Mouse (Mus musculus) telencephalon, adult 2 months (tissue): ENCODE results near the gene Stambpl1.

Source experiments
- DNase-seq: peaks from one replicate; pipeline ENCODE4 v3.0.0-alpha.2; 2011; ENCODE audit warnings: low read depth, low spot score

Stambpl1 gene

DNA sequence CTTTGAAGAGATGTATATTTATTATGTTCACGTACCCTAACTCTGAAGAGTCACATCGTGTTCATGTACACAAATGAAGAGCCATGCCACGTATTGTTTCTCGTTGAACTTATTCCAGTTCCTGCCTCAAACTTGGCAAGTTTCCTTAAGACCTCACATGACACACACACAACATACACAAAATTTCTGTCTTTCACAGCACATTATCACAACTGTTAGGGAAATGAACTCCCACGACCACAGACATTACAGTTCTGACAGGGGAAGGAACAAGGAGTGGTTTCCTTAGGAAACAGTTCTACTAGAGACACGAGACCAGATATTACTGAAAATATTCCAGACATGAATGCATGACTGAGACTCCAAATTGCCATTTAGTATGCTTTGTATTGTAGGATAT, 91.6 kb downstream of the Stambpl1 start:
- DNase-seq: no peak

DNA sequence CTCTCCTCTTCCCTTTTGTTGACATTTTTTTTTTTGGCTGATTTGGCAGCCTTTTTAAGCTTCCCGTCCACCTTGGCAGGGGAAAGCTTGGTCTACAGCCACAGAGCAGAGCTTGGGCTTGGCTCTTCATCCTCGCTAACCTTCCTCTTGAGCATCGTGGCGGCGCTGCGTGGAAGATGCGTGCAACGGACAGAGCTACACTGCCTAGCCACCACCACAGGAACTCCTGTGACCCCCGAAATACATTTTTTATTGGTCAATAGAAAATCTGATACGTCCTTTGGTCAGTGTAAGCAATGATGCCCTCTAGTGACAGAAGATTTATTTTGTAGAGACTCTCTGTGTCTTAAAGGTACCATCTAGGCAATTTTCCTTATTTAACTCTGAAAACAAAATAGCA, 92.4 kb downstream of the Stambpl1 start:
- DNase-seq: no peak

DNA sequence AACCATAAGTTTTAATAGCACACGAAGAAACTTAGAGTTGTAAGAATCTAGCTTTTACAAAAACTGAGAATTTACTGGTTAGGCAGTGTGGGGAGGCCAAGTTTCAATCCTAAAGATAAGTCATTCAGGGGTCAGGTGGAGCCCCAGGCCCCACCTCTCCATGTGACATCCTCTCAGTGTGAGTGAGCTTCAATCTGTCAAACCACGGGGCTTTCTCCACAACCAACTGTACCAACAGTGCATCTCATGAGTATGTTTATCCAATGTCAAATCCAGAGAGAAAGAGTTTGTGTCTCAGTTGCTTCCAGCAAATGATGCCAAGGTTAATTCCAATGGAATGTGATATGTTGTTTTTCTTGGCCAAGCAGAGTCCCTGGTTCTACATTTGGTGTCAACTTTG, 92.8 kb downstream of the Stambpl1 start:
- DNase-seq: no peak

DNA sequence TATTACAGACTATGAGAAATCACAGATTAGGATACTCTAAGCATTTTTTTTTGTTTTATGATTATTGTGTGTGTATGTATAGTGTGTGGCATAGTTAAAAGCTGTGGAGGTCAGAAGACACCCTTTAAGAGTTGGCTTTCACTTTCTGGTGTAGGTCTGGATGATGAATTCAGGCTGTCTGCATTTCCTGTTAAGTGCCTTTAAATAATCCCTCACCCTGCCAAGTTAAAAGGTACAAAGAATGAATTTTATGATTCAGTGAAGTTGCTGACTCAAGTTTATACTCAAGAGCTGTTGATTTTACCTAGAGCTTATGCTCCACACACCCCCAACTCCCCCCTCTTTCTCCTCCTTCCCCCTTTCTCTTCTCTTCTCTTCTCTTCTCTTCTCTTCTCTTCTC, 95.2 kb downstream of the Stambpl1 start:
- no peak for DNase-seq

DNA sequence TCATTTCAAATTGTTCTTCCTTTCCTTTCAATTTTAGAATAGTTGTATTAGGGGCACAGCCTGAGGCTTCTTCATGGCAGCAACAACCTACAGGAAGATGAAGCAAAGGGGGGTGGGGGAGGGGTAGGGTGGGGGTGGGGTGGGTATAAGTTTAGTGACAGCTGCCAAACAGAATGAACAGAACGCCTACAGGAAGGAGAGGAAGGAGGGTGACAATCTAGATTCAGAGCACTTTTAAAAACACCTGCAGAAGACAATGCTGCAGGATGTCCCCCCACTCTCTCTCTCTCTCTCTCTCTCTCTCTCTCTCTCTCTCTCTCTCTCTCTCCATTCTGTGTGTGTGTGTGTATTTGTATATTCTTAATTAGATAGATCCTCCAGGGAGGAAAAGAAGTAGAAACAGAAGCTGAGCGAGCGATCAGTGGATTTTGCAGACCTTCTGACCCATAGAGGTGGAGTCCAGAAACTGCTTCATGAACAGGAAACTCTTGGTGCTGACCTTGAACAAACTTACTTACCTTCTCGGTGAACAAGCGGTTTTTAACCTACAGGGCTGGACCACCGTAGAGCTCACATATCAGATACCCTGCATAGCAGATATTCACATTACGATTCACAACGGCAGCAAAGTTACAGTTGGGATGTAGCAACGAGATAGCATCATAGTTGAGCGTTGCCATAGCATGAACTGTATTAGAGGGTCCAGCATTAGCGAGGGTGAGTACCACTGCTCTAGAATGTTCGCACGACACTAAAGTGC, 95.8 kb downstream of the Stambpl1 start:
- no peak for DNase-seq

DNA sequence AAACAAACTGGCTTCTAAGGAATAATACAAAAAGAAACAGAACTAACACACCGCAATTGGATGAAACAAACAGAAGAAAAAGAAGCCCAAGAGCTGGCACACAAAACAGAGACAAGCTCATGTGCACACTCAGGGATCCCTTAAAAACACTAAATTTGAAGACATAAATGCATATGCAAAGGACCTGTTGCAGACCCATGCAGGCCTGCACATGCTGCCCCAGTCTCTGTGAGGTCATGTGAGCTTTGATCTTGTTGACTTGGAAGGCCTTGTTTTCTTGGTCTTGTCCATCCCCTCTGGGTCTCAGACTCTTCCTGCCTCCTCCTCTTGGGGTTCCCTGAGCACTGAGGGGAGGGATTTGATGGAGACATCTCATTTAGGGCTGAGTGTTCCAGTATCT, 96.7 kb downstream of the Stambpl1 start:
- no peak for DNase-seq
